Mouse (Mus musculus) thymus, postnatal 25 days (tissue): Measurements from ENCODE around the gene Gm49373.

Experiments
- DNase-seq: peaks from one replicate; pipeline ENCODE4 v3.0.0; 2022

Gene Gm49373

GRCm38 (mm10) chr9:21026849-21027248 is 46.0 kb downstream of the Gm49373 start:
- DNase-seq, result no peak

DNA sequence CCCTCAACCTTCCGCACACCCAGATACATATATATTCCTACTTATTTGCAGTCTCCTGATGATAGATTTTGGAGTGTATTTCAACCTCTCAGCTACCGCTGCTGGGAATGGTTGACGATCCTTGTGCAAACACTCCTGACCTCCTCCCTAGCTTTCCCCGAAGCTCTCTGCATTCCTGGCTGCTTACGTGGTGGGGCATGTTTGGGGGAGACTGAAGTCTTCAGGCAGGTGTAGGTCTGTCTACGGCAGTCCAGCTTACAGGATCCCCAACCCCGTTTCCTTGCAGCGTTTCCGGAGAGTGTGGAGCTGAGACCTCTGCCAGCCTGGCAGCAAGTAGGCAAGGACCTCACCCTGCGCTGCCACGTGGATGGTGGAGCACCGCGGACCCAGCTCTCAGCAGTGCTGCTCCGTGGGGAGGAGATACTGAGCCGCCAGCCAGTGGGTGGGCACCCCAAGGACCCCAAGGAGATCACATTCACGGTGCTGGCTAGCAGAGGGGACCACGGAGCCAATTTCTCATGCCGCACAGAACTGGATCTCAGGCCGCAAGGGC is 47.6 kb downstream of the Gm49373 start:
- no peak for DNase-seq

- DNase-seq, result no peak
Measured at GRCm38 (mm10) chr9:21022726-21023125, 50.2 kb downstream of the Gm49373 start.

GRCm38 (mm10) chr9:21022288-21022687 is 50.6 kb downstream of the Gm49373 start:
- DNase-seq, result no peak

DNA sequence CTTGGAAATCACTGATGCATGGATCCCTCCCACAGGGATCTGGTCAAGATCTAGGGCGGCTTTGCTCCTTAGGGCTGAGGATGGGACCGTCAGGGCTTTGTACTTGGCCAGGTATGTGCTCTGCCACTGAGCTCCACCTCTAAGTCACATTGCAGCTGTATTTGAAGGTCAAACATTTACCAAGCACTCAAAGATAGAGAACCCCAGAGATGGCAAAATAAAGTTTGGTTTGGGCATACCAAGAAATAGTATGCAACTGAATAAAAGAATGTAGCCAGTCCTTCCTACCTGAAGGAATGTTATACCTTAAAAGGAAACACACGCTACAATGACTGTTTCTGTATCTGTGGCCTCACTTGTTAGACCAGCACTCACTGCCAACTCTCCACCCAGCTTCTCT is 51.5 kb downstream of the Gm49373 start:
- DNase-seq, result no peak

DNA sequence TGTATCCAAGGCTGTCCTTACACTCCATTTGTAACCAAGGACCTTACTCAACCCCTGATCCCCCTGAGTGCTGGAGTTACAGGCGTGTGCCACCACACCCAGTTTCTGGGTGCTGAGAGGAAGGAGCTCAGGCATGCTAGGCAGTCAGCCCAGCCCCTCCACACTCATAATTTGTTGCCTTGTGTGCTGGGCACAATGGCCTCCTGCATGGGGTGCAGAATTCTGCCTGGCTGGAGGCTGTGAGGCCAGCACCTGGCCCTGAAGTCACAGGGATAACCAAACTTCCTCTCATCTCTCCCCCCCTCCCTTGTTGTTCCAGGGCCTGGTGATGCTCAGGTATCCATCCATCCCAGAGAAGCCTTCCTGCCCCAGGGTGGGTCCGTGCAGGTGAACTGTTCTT is 54.3 kb downstream of the Gm49373 start:
- no peak for DNase-seq

GRCm38 (mm10) chr9:21017177-21017575 is 55.7 kb downstream of the Gm49373 start:
- DNase-seq, result peak; percentile 50

DNA sequence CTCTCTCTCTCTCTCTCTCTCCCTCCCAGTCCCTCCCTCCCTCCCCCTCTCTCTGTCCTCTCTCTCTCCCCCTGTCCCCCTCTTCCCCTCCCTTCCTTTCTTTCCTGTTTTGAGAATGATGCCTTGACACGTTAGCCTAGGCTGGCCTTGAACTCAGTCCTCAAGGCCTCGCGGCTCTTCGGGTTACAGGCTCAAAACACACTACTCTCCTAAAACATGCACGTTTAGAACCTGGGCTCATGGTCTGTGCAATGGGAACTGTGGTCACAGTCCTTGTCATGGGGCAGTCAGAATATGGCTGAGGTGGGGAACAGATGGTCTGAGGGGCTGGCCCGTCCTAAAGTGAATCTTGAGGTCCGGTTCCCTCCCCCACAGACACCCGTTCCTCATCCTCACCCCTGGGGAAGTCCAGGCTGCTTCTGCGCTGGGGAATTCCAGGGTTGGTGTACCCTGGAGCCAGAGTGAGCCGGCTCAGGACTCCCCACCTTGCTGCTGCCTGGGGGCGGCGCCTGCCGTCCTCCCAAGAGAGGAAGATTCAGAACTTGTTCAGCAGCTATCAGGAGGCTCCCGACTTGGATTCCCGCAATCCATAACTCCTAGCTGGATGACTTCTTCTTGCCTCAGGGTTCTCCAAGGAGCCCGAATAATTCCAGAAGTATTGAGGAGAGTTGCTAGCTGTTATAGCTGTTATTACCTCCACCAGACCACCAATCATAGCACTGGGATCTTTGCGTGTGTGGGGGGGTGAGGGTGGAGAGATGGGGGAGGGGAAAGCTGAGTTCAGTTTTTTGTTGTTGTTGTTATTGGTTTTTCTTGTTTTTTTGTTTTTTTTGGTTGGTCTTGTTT is 56.3 kb downstream of the Gm49373 start:
- peak; percentile 35 for DNase-seq

GRCm38 (mm10) chr9:21015571-21016130 is 57.2 kb downstream of the Gm49373 start, which contains the start of gene Icam1:
TSS of gene Icam1 (plus strand) at chr9:21015985.
- DNase-seq, result peak; percentile 86

GRCm38 (mm10) chr9:21014691-21015570 is 58.0 kb downstream of the Gm49373 start:
- peak; percentile 72 for DNase-seq
